Mouse (Mus musculus) C2C12 (cell line): ENCODE data around the gene Fam198a.

Experiments used
- CEBPB ChIP-seq: IDR thresholded peaks from one replicate; pipeline ENCODE4 v1.6.1; 2011; ENCODE audit warnings: low read depth, mild to moderate bottlenecking, control low read depth, moderate library complexity
- CTCF ChIP-seq: IDR thresholded peaks from one replicate; pipeline ENCODE4 v1.5.1; 2011; ENCODE audit not compliant: control insufficient read depth, insufficient read depth, insufficient read length
- FOSL1 ChIP-seq: IDR thresholded peaks from one replicate; pipeline ENCODE4 v1.8.0; 2011; ENCODE audit warnings: mild to moderate bottlenecking, low read length; ENCODE audit not compliant: poor library complexity, insufficient read depth, severe bottlenecking
- MAX ChIP-seq: IDR thresholded peaks from one replicate; pipeline ENCODE4 v1.6.1; 2011; ENCODE audit warnings: mild to moderate bottlenecking, control low read depth
- MYOD1 ChIP-seq: IDR thresholded peaks from one replicate; pipeline ENCODE4 v1.6.1; 2011; ENCODE audit warnings: low read depth; ENCODE audit not compliant: control insufficient read depth, insufficient read length
- MYOG ChIP-seq: IDR thresholded peaks from one replicate; pipeline ENCODE4 v1.6.1; 2011; ENCODE audit not compliant: control insufficient read depth, insufficient read length; ENCODE audit errors: extremely low read depth
- USF1 ChIP-seq: IDR thresholded peaks from one replicate; pipeline ENCODE4 v1.6.1; 2011; ENCODE audit warnings: low read depth, mild to moderate bottlenecking, control low read depth, moderate library complexity

DNA sequence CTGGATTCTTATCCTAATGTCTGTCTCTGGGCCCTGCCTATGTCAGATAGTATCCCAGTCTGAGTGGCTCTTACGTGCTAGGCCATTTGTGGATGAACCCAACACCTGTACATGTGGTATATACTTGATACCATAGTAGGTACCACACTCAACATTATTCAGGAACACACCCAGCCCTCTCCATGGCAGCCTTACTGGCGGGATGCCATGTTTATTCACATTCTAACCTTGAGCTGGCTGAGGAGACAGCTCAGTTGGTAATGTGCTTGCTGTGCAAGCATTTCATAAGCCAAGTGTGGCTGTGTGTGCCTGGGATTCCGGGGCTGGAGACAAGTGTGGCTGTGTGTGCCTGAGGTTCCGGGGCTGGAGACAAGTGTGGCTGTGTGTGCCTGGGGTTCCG is 17.5 kb downstream of the Fam198a start:
- TF ChIP-seq CTCF (no peak), MAX (no peak), USF1 (no peak), MYOD1 (no peak), CEBPB (no peak), MYOG (no peak), FOSL1 (no peak)
